Mouse (Mus musculus) cerebellum, adult 2 months (tissue): ENCODE results near the gene 5730596B20Rik. TPM values are rescaled to one million over a fixed set of nuclear protein-coding genes. Genes with fewer than 3 reads are reported as not detected.

ENCODE experiments used
- DNase-seq, 2 experiments: peaks; one replicate each; pipeline ENCODE4 v3.0.0; 2021
- H3K27ac ChIP-seq: fragments of 200-500 bp; 2 replicates; pipeline ENCODE4 v1.5.1; 2012; ENCODE audit warnings: low read length, control low read depth, inconsistent platforms; ENCODE audit not compliant: insufficient read depth
- H3K27me3 ChIP-seq: fragments of 200-500 bp; 2 replicates; pipeline ENCODE4 v1.6.1; 2012; ENCODE audit warnings: inconsistent platforms, mild to moderate bottlenecking, low read length, moderate library complexity; ENCODE audit not compliant: control insufficient read depth, insufficient read depth
- H3K4me1 ChIP-seq: fragments of 200-500 bp; 2 replicates; pipeline ENCODE4 v1.6.1; 2011; ENCODE audit warnings: low read length; ENCODE audit not compliant: control insufficient read depth, insufficient read depth
- H3K4me3 ChIP-seq: fragments of 200-500 bp; replicated peaks from 2 replicates; pipeline ENCODE3; 2011; ENCODE audit warnings: mild to moderate bottlenecking, low read depth, low read length, control low read depth; ENCODE audit not compliant: insufficient read depth
- CTCF ChIP-seq: fragments of 200-500 bp; IDR thresholded peaks from 2 replicates; pipeline ENCODE4 v1.5.1; 2011; ENCODE audit warnings: low read depth, mild to moderate bottlenecking, control low read depth, low read length, moderate library complexity, borderline replicate concordance; ENCODE audit not compliant: insufficient read depth
- POLR2A ChIP-seq: fragments of 200-500 bp; IDR thresholded peaks from 2 replicates; pipeline ENCODE4 v1.6.1; 2011; ENCODE audit warnings: low read length, control low read depth, borderline replicate concordance; ENCODE audit not compliant: insufficient read depth
- whole genome bisulfite sequencing: fragments of 180-500 bp; shearing (Covaris S2); methylation state at CpG from one replicate; pipeline ENCODE4 v1.1.7; 2018; 5-methylcytosine and 5-hydroxymethylcytosine counted together
- polyA plus RNA-seq: library from polyadenylated mRNA; depleted of rRNA; stranded (reverse); fragments of >200 nt; gene quantifications from 2 replicates; pipeline ENCODE4 v1.2.3, GENCODE M21; 2012

5730596B20Rik gene
- polyA plus RNA-seq, 1 experiment, result 0.18 TPM

DNA sequence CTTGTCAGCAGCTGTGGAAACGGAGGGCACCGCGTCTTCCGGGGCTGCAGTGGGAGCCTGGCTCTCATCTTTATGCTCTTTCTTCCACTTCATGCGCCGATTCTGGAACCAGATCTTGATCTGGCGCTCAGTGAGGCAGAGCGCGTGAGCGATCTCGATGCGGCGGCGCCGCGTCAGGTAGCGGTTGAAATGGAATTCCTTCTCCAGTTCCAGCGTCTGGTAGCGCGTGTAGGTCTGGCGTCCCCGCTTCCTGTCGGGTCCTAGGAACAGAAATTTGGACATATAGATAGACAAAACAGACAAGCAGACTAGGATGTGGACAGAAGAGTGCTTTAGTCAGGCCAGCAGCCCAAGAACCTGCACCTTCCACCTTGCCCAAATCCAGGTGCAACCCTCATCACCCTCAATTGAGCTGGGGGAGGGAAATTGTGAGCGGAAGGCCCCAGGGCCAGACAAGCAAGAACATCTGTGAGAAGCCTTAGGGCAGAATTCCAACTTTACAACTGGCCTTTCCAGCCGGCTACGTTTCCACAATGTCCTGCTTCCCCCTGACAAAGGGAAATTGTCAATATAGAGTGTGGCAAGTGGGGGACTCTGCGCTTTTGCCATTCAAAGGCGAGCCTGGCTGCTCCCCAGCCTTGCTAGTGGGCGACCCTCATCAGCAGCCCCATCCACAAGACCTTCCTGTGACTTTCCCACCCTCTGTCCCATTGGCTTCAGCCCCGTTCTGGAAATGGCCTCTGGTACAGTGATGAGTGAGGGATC, 38.7 kb downstream of the 5730596B20Rik start:
- no peak for DNase-seq
- 3% methylated on average over 30 of the region's 30 CpGs for WGBS

DNA sequence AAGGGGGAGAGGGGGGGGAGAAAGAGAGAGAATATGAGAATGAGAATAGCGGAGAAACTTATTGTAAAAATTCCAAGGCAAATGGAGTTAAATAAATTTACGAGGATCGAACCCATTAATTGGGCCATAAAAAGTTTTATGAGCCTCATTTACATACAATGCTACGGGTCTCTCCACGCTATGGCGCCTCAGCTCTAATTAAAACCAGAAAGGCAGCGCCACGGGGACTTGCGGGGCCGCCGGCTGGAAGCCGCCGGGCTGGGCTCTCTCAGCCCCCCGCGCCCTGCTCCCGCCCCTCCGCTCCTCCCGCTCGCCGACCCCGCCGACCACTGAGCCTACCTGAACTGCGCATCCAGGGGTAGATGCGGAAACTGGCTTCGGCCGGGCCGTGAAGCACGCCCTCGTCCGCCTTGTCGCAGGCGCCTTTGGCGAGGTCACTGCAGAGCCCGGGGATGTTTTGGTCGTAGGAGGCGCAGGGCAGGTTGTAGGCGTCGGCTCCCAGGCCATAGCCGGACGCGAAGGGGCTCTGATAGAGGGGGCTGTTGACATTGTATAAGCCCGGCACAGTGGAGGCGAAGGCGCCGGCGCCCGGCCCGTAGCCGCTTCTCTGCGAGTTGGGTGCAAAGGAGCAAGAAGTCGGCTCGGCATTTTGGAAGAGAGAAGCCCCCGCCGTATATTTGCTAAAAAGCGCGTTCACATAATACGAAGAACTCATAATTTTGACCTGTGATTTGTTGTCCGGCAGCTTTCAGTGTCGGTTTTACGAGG, 39.6 kb downstream of the 5730596B20Rik start:
- DNase-seq, result no peak
- no peaks in the 10 kb centered on the region for H3K4me1 ChIP-seq
- H3K27me3 ChIP-seq, result peaks cover 16% of the 10 kb centered on the region; the same call in 1 of the 2 replicates
- H3K27ac ChIP-seq, result no peak overlapping the region
- TF ChIP-seq POLR2A, result no peak
- no peak for TF ChIP-seq CTCF
- H3K4me3 ChIP-seq, result no peak overlapping the region
- WGBS, result 4% methylated on average over 56 of the region's 60 CpGs

More for the DNA sequence above, 38.7 kb downstream of the 5730596B20Rik start:
- no peaks in the 10 kb centered on the region for H3K4me1 ChIP-seq
- peaks cover 16% of the 10 kb centered on the region; the same call in 1 of the 2 replicates for H3K27me3 ChIP-seq
- H3K4me3 ChIP-seq, result no peak overlapping the region
- no peak overlapping the region for H3K27ac ChIP-seq
- TF ChIP-seq POLR2A, result no peak
- TF ChIP-seq CTCF, result no peak

DNA sequence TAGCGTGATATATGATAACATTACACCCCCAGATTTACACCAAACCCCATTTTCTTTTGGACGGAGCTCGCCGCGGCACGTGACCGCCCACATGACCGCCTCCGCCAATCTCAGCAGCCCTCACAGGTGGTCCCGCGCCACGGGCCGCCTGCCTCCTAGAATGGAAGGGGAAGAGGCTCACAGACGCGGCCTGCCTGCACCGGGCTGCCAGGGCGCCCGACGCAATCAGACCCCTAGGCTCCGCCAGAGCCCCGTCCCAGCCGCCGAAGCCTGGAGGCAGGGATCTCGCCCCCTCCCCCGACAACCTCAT, 40.1 kb downstream of the 5730596B20Rik start:
- WGBS, result 2% methylated on average over 25 of the region's 25 CpGs
- TF ChIP-seq CTCF (no peak), POLR2A (no peak)
- no peak for DNase-seq
- Histone ChIP-seq H3K27me3 (peaks cover 15% of the 10 kb centered on the region; the same call in 1 of the 2 replicates), H3K4me3 (no peak overlapping the region), H3K27ac (no peak overlapping the region), H3K4me1 (no peaks in the 10 kb centered on the region)

DNA sequence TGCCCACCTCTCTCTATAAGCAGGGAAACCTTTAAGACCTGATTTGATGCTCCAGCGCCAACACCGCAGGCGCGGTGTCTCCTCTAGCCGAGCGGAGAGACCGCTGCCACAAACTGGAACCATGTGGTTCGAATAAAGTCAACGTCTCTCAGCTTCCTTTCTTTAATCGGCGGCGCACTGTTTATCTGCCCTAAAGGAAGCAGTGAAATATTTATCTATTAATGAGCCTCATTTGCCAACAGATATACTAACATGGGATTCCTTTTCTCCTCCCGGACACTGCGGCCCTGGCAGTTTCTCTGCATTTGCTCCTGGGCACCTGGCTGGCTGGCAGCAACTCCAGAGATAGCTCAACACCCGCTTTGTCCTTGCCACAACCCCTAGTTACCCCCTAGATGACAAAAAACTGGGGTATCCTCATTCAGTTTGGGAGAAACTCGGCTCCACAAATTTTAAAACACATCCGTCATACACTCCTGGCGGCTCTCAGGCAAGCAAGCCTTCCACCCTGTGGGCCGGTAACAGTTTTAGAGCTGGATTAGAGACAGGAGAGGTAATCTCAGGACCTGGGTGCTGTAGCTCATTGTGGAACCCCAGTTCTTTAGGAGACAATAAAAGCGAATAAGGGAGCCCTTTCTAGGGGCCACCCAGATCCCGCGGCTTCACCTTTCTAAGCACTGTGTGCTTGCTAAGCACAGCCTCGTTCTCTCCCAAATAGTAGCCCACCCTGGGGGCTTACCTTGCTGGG, 40.8 kb downstream of the 5730596B20Rik start:
- Histone ChIP-seq H3K27ac (no peak overlapping the region), H3K4me3 (no peak overlapping the region), H3K4me1 (no peaks in the 10 kb centered on the region), H3K27me3 (peaks cover 12% of the 10 kb centered on the region; the same call in 1 of the 2 replicates)
- TF ChIP-seq POLR2A (no peak), CTCF (no peak)
- 9% methylated on average over 23 of the region's 23 CpGs for WGBS
- DNase-seq, result no peak

DNA sequence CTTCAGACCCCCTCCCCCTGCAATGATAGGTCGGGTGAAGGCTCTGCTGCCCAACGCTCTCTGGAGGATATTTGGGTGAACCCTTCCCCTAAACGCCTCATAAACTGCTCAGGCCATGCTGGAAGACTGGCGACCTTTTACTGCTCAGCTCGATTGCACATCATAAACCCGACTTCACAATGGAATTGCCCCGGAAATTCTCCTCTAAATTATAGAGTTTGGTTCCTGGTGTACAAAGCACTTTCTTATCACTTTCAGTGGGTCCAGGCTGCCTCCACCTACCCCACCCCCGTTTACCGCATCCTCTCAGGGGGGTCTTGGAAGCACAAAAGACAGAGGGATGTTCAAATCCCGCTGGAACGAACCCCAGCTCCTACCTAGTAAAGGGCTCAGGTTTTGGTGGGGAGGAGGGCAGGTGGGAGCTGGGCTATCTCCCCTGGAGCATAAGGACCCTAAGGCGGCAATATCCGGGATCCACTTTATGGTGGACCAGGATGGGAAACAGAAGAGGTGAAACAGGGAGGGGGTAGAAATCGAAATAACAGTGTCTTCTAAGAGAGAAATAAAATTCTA, 41.4 kb downstream of the 5730596B20Rik start:
- Histone ChIP-seq H3K27me3 (peaks cover 9% of the 10 kb centered on the region; the same call in 1 of the 2 replicates), H3K4me1 (no peaks in the 10 kb centered on the region), H3K4me3 (no peak overlapping the region), H3K27ac (no peak overlapping the region)
- no peak for DNase-seq
- 10% methylated on average over 14 of the region's 14 CpGs for WGBS
- TF ChIP-seq POLR2A (no peak), CTCF (no peak)

DNA sequence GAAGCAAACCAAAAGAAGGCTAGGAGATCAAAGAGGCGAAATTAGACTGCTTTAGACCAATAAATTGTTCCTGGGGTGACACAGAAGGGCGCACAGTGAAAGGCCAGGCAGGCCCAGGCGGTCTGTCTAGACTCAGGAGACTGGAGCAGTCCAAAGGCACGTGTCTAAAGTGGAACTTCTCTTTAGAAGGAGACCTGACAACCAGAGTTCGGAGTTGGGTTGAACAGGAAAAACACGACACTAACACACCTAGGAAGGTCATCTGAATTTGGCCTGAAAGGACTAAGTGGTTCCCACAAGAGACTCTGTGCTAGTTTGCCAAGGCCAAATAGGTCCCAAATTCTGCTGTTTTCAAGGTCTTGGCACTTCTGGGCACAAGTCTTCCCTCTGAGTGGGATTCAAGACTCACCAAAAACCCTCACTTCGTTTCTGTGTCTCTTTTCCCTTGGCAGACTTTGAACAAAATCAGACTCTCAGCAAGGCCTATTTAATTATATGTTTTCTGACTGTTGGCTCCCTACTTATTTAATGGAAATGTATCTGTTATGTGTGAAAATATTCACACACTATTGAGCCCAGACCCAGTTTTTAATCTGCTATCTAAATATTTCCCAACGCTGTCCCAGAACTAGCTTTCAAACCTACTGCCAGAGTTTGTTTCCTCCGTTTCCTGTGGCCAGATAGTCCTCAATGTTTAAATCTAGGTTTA, 42.1 kb downstream of the 5730596B20Rik start:
- 33% methylated on average over 9 of the region's 9 CpGs for WGBS
- Histone ChIP-seq H3K4me1 (no peaks in the 10 kb centered on the region), H3K27me3 (peaks cover 9% of the 10 kb centered on the region; the same call in 1 of the 2 replicates), H3K4me3 (no peak overlapping the region), H3K27ac (no peak overlapping the region)
- TF ChIP-seq CTCF (no peak), POLR2A (no peak)
- DNase-seq, result no peak

DNA sequence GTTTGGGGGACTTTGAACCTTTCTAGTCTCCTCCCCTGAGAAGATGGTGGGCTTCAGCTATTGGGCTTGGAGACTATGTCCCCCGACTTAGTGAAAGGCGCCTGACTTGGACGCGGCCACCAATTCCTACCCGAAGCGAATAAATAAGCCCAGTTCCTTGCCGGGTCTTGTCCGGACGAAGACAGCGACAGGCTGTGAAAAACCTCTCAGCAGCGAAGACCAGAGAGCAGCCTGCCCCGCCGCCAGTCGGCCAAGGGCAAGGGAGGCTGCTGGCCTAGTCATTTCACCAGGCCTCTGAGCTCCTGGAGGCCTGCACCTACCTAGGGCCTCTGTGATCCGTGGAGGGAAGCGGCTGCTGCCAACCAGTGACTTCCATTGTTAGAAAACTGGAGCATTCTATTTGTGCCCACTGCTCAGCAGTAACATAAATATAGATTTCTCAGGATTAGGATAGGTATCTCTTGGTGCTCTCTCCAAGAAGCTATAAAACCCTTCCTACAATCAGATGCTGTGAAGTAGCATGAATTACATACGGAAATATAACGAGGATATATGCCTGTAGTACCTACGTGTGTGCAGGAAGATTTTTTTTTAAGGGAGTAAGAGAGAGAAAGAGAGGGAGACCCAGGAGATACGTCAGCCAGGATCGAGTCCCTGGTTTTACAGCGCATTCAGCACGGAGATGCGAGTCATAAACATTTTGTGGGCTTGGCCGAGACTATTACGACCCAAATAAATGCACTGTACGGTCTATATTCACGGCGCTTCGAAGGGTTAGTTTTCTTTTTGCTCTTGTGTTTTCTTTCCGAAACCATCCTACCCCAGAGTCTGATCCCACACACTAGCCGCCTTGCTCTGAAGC, 42.9 kb downstream of the 5730596B20Rik start:
- 24% methylated on average over 32 of the region's 32 CpGs for WGBS
- Histone ChIP-seq H3K4me1 (no peaks in the 10 kb centered on the region), H3K4me3 (no peak overlapping the region), H3K27me3 (peaks cover 6% of the 10 kb centered on the region; the same call in 1 of the 2 replicates), H3K27ac (no peak overlapping the region)
- TF ChIP-seq POLR2A (no peak), CTCF (no peak)
- DNase-seq, result no peak
